Mouse (Mus musculus) urinary bladder, adult 18-20 months (tissue): Measurements from ENCODE around the gene Mgst1.

Source experiments
- DNase-seq, 2 experiments: peaks; one replicate each; pipeline ENCODE4 v3.0.0; 2022; ENCODE audit warnings: low spot score in 2 of 2, mixed read lengths in 2 of 2

Mgst1 gene

GRCm38 (mm10) chr6:138139930-138140329 lies at the start of gene Mgst1:
Gene Mgst1, plus strand, starts transcription at chr6:138140316.
- DNase-seq = no peak

GRCm38 (mm10) chr6:138092432-138092831 lies 47.7 kb upstream of the Mgst1 start:
- no peak for DNase-seq

- DNase-seq = no peak
Observed at GRCm38 (mm10) chr6:138095060-138095459, 45.1 kb upstream of the Mgst1 start.

- DNase-seq = no peak
Observed at GRCm38 (mm10) chr6:138099646-138100045, 40.5 kb upstream of the Mgst1 start.

- DNase-seq = no peak
Observed at GRCm38 (mm10) chr6:138101843-138102242, 38.3 kb upstream of the Mgst1 start.

- DNase-seq = no peak
Observed at GRCm38 (mm10) chr6:138102940-138103339, 37.2 kb upstream of the Mgst1 start.

GRCm38 (mm10) chr6:138104559-138104958 lies 35.6 kb upstream of the Mgst1 start:
- no peak for DNase-seq

GRCm38 (mm10) chr6:138117496-138117895 lies 22.6 kb upstream of the Mgst1 start:
- DNase-seq = no peak

GRCm38 (mm10) chr6:138128392-138129335 lies 11.5 kb upstream of the Mgst1 start:
- no peak for DNase-seq

- DNase-seq = no peak
Observed at GRCm38 (mm10) chr6:138130541-138130940, 9.6 kb upstream of the Mgst1 start.

- peak; percentile 64 to 75 for DNase-seq
Observed at GRCm38 (mm10) chr6:138140336-138140735, 220 bp downstream of the Mgst1 start.

- DNase-seq = peak; percentile 63 to 87
Observed at GRCm38 (mm10) chr6:138141111-138141592, 1.0 kb downstream of the Mgst1 start.

- no peak for DNase-seq
Observed at GRCm38 (mm10) chr6:138142604-138143003, 2.5 kb downstream of the Mgst1 start.

- peak in 1 of 2 experiments; percentile 30 for DNase-seq
Observed at GRCm38 (mm10) chr6:138143450-138143849, 3.3 kb downstream of the Mgst1 start.

GRCm38 (mm10) chr6:138153111-138153510 lies 13.0 kb downstream of the Mgst1 start:
- DNase-seq = peak; percentile 55 to 70

- no peak for DNase-seq
Observed at GRCm38 (mm10) chr6:138163920-138164319, 23.8 kb downstream of the Mgst1 start.

GRCm38 (mm10) chr6:138171480-138172224 lies 31.5 kb downstream of the Mgst1 start:
- DNase-seq = no peak
